Mouse (Mus musculus): Measurements from ENCODE around the gene Pnrc1.

Gene Pnrc1

GRCm38 (mm10) chr4:33224003-33224675 lies 65.8 kb downstream of the Pnrc1 start:
- DNase-seq (ENCODE audit: low read depth, low spot score): no peak

GRCm38 (mm10) chr4:33221847-33222246 lies 68.1 kb downstream of the Pnrc1 start:
- DNase-seq (ENCODE audit: low read depth, low spot score): no peak

GRCm38 (mm10) chr4:33208881-33209841 lies 80.8 kb downstream of the Pnrc1 start, which contains the start of gene Srsf12:
Gene Srsf12 (plus strand): TSS chr4:33208991.
- DNase-seq (ENCODE audit: low read depth, low spot score): no peak

GRCm38 (mm10) chr4:33207551-33207950 lies 82.4 kb downstream of the Pnrc1 start:
- DNase-seq (ENCODE audit: low read depth, low spot score): no peak

GRCm38 (mm10) chr4:33204682-33205081 lies 85.3 kb downstream of the Pnrc1 start:
- DNase-seq (ENCODE audit: low read depth, low spot score): peak; percentile 31

GRCm38 (mm10) chr4:33198117-33198516 lies 91.8 kb downstream of the Pnrc1 start:
- no peak for DNase-seq (ENCODE audit: low read depth, low spot score)

All from skeletal muscle tissue, adult 2 months (tissue).